Mouse (Mus musculus) lung, embryonic 14.5 days (tissue): Measurements from ENCODE around the gene Cyp46a1. TPM values are rescaled to one million over a fixed set of nuclear protein-coding genes. Genes with fewer than 3 reads are reported as not detected.
A peak's percentile ranks its signal among the peaks of the same experiment; 100 is the strongest.

ENCODE experiments used
- ATAC-seq: fragments of 200-750 bp; cut with Nextera tagmentation; 2 replicates; pipeline ENCODE4 v1.8.0; 2017; ENCODE audit warnings: mild to moderate bottlenecking, moderate TSS enrichment, moderate library complexity; ENCODE audit not compliant: insufficient read depth
- DNase-seq: peaks from one replicate; pipeline ENCODE4 v3.0.0-alpha.2; 2015
- H3K27ac ChIP-seq: fragments of 300-500 bp; sonication (generic); 2 replicates; pipeline ENCODE4 v1.5.1; 2014; ENCODE audit warnings: low read depth, mild to moderate bottlenecking, moderate library complexity
- H3K27me3 ChIP-seq: fragments of 300-500 bp; sonication (generic); 2 replicates; pipeline ENCODE4 v1.6.1; 2014; ENCODE audit warnings: low read length, control low read depth; ENCODE audit not compliant: insufficient read depth
- H3K36me3 ChIP-seq: fragments of 300-500 bp; sonication (generic); 2 replicates; pipeline ENCODE4 v1.6.1; 2014; ENCODE audit warnings: control low read depth; ENCODE audit not compliant: insufficient read depth
- H3K4me1 ChIP-seq: fragments of 300-500 bp; sonication (generic); 2 replicates; pipeline ENCODE4 v1.6.1; 2014; ENCODE audit warnings: antibody characterized with exemption, control low read depth; ENCODE audit not compliant: insufficient read depth
- H3K4me2 ChIP-seq: fragments of 300-500 bp; sonication (generic); 2 replicates; pipeline ENCODE4 v1.6.1; 2014; ENCODE audit warnings: mild to moderate bottlenecking
- H3K4me3 ChIP-seq: fragments of 300-500 bp; sonication (generic); 2 replicates; pipeline ENCODE4 v1.5.1; 2014; ENCODE audit warnings: low read depth, low read length
- H3K9ac ChIP-seq: fragments of 300-500 bp; sonication (generic); 2 replicates; pipeline ENCODE4 v1.6.1; 2014
- H3K9me3 ChIP-seq: fragments of 300-500 bp; sonication (generic); 2 replicates; pipeline ENCODE4 v1.6.1; 2016; ENCODE audit warnings: low read depth, low read length, control low read depth
- CTCF ChIP-seq: IDR thresholded peaks from 2 replicates; pipeline ENCODE4 v1.5.1; 2016; ENCODE audit warnings: antibody characterized with exemption, low read depth
- WGBS: fragments of 180-500 bp; shearing (Covaris S2); extraction: QIAGEN DNeasy Blood & Tissue Kit; methylation state at CpG from one replicate; pipeline ENCODE4 v1.1.7; 2014; 5-methylcytosine and 5-hydroxymethylcytosine counted together
- polyA plus RNA-seq: library from polyadenylated mRNA; unstranded; fragments of >200 nt; fragmentation: Nextera tagmentation; extraction: Ambion mirVana; gene quantifications from 2 replicates; pipeline ENCODE4 v1.2.1, GENCODE M21; 2014

Gene Cyp46a1
- polyA plus RNA-seq, 1 experiment from 2014 or later, result 4.4 TPM

GRCm38 (mm10) chr12:108311741-108312290 is 22.4 kb upstream of the Cyp46a1 start:
- H3K27me3 ChIP-seq, result peaks cover 14% of the 10 kb centered on the region
- no peak for DNase-seq
- H3K9me3 ChIP-seq, result no peaks in the 10 kb centered on the region
- TF ChIP-seq CTCF, result no peak
- no peak overlapping the region for H3K4me2 ChIP-seq
- H3K9ac ChIP-seq, result no peak overlapping the region
- H3K36me3 ChIP-seq, result no peaks in the 10 kb centered on the region
- H3K27ac ChIP-seq, result no peak overlapping the region
- 87% methylated on average over 27 of the region's 27 CpGs for WGBS
- ATAC-seq, result no peak
- no peak overlapping the region for H3K4me3 ChIP-seq
- H3K4me1 ChIP-seq, result peaks cover 11% of the 10 kb centered on the region

DNA sequence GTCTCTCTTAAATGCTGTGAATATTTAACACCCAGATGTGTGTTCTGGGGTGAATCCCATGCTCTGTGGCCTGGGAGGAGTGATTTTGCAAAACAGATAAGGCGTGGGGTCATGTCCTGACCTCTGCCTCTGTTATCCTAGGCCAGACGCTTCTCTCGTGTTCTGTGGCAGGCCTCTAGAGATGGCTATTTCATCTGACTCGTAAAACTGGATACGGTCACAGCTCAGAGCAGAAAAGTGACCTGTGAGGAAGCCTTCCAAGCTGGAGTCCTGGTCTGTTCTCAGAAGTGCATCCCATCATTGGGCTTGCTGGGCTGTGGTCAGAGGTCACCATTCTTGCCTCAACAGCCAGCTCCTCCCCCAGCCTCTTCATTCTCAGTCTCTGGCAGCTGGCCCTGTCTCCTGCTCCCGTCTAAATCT is 21.7 kb upstream of the Cyp46a1 start:
- ATAC-seq, result peak; percentile 28; the same call in 1 of the 2 replicates
- H3K9me3 ChIP-seq, result no peaks in the 10 kb centered on the region
- WGBS, result 26% methylated on average over 6 of the region's 6 CpGs
- peaks cover 11% of the 10 kb centered on the region for H3K4me1 ChIP-seq
- no peaks in the 10 kb centered on the region for H3K36me3 ChIP-seq
- peak; percentile 69 for DNase-seq
- no peak overlapping the region for H3K4me2 ChIP-seq
- H3K9ac ChIP-seq, result no peak overlapping the region
- TF ChIP-seq CTCF, result no peak
- H3K4me3 ChIP-seq, result no peak overlapping the region
- no peak overlapping the region for H3K27ac ChIP-seq
- H3K27me3 ChIP-seq, result peaks cover 20% of the 10 kb centered on the region

DNA sequence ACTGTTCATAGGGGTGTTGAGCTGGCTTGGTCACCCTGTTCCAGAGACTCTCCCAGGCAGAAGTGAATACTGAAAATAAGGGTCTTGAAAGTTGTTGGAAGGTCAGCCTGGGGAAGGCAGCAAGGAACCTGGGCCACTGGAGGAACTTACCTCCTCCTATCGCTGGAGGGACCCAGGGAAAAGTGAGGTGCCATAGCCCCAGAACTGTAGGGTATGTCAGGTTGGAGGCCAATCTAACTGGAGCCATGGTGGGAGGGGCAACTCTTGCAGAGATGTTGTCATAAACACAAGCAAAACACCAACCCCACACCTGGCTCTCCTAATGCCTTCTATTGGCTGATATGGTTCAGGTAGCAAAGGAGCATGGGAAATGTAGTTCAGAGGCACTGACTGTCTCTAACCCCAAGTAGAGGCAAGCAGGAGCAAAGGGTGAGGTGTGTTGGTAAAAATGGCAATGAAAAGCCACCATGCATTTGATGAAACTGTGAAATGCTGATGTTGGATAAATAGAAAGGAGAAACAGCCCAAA is 20.9 kb upstream of the Cyp46a1 start:
- Histone ChIP-seq H3K9ac (no peak overlapping the region), H3K4me3 (no peak overlapping the region), H3K4me2 (no peak overlapping the region), H3K9me3 (no peaks in the 10 kb centered on the region), H3K27ac (no peak overlapping the region), H3K4me1 (peaks cover 10% of the 10 kb centered on the region), H3K36me3 (no peaks in the 10 kb centered on the region), H3K27me3 (peaks cover 29% of the 10 kb centered on the region)
- no peak for TF ChIP-seq CTCF
- no peak for ATAC-seq
- no peak for DNase-seq
- WGBS, result 75% methylated on average over 1 of the region's 1 CpGs

DNA sequence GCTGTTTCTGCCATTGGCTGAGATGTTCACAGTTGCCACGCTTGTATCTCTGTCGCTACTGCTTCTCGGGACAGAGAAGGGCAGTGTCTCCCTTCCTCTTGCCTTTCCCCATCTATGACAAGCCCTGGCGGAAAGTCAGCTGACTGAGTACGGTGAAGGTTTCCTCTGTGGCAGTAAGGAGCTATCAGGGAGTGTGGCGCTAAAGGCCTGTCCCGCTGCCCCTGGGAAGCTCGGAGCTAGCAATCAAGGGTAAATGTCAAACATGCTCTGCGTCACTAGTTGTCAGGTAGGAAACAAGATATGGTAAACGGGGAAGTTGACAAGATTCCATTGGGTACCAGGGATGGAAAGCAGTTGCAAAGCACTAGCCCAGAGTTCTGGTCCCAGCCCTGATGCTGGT is 18.4 kb upstream of the Cyp46a1 start:
- 43% methylated on average over 10 of the region's 10 CpGs for WGBS
- no peaks in the 10 kb centered on the region for H3K36me3 ChIP-seq
- DNase-seq (no peak), ATAC-seq (no peak)
- H3K27ac ChIP-seq, result no peak overlapping the region
- H3K27me3 ChIP-seq, result peaks cover 50% of the 10 kb centered on the region
- no peak overlapping the region for H3K4me3 ChIP-seq
- TF ChIP-seq CTCF, result no peak
- H3K4me2 ChIP-seq, result no peak overlapping the region
- no peaks in the 10 kb centered on the region for H3K9me3 ChIP-seq
- H3K4me1 ChIP-seq, result peaks cover 3% of the 10 kb centered on the region; the same call in 1 of the 2 replicates
- no peak overlapping the region for H3K9ac ChIP-seq

DNA sequence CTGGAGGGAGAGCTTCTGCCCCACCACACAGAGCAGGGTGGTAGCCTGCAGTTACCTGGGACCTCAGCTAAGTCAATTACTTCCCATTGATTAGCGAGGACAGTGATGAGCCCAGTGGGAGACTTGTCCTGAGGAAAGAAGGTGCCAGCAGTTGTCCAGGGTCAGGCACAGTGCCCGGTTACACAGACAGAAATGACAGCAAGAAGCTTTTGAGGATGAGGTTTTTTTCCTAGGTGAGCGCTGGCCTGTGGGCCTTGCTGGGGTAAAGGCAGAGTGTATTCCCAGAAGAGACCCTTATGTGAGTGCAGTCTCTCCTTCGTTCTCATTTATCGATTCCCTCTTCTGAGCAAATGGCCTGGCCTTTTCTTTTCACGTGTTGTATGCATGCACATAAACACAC is 17.5 kb upstream of the Cyp46a1 start:
- 34% methylated on average over 6 of the region's 6 CpGs for WGBS
- Histone ChIP-seq H3K4me1 (peaks cover 3% of the 10 kb centered on the region; the same call in 1 of the 2 replicates), H3K36me3 (no peaks in the 10 kb centered on the region), H3K9me3 (no peaks in the 10 kb centered on the region), H3K4me2 (no peak overlapping the region), H3K27ac (no peak overlapping the region), H3K27me3 (peaks cover 50% of the 10 kb centered on the region), H3K9ac (no peak overlapping the region), H3K4me3 (no peak overlapping the region)
- DNase-seq (no peak), ATAC-seq (no peak)
- no peak for TF ChIP-seq CTCF

DNA sequence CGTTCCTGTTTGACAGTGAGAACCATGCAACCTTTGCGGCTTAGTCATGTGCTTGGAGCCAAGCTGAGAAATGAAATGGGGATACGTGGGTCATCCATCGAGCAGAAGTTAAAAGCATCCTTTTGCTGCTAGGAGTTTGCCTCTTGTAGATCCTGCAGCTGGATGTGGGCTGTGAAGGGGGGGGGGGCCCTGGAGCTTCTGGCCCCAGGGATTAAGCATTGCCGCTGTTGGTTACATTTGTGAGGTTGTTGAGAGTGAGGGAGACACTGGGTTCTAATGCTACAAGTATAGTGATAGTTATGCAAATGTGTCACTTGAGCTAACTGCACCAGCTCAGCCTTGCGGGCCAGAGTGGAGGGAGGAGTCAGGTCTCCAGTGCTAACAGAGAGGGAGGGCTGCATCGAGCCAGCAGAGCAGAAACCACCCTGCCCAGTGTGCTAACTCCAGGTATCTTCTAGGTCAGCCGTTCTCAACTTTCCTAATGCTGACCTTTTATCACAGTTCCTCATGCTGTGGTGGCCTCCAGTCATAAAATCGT is 16.9 kb upstream of the Cyp46a1 start:
- Histone ChIP-seq H3K27ac (no peak overlapping the region), H3K4me3 (no peak overlapping the region), H3K9me3 (no peaks in the 10 kb centered on the region), H3K36me3 (no peaks in the 10 kb centered on the region), H3K27me3 (peaks cover 50% of the 10 kb centered on the region), H3K4me1 (peaks cover 3% of the 10 kb centered on the region; the same call in 1 of the 2 replicates), H3K9ac (no peak overlapping the region), H3K4me2 (no peak overlapping the region)
- 11% methylated on average over 9 of the region's 9 CpGs for WGBS
- no peak for TF ChIP-seq CTCF
- ATAC-seq (no peak), DNase-seq (no peak)

GRCm38 (mm10) chr12:108317826-108318430 is 16.3 kb upstream of the Cyp46a1 start:
- Histone ChIP-seq H3K4me2 (peak overlapping the region; percentile 35; the same call in 1 of the 2 replicates), H3K36me3 (no peaks in the 10 kb centered on the region), H3K27ac (no peak overlapping the region), H3K27me3 (peaks cover 50% of the 10 kb centered on the region), H3K4me1 (peaks cover 3% of the 10 kb centered on the region; the same call in 1 of the 2 replicates), H3K4me3 (peak overlapping the region; percentile 22; the same call in 1 of the 2 replicates), H3K9me3 (no peaks in the 10 kb centered on the region), H3K9ac (no peak overlapping the region)
- DNase-seq, result no peak
- ATAC-seq, result no peak
- TF ChIP-seq CTCF, result no peak
- 14% methylated on average over 18 of the region's 18 CpGs for WGBS
